Mouse (Mus musculus) 3T3-L1 (cell line): ENCODE data around the gene Smg5.
"Not testable (repeated sequence)": the region's sequence is repeated elsewhere in the genome, so short reads cannot be mapped to it uniquely, and the experiment has no call there.

Source experiments
- DNase-seq: peaks from one replicate; pipeline ENCODE4 v3.0.0-alpha.2; 2015; ENCODE audit warnings: low read depth, low spot score

The Smg5 gene

DNA sequence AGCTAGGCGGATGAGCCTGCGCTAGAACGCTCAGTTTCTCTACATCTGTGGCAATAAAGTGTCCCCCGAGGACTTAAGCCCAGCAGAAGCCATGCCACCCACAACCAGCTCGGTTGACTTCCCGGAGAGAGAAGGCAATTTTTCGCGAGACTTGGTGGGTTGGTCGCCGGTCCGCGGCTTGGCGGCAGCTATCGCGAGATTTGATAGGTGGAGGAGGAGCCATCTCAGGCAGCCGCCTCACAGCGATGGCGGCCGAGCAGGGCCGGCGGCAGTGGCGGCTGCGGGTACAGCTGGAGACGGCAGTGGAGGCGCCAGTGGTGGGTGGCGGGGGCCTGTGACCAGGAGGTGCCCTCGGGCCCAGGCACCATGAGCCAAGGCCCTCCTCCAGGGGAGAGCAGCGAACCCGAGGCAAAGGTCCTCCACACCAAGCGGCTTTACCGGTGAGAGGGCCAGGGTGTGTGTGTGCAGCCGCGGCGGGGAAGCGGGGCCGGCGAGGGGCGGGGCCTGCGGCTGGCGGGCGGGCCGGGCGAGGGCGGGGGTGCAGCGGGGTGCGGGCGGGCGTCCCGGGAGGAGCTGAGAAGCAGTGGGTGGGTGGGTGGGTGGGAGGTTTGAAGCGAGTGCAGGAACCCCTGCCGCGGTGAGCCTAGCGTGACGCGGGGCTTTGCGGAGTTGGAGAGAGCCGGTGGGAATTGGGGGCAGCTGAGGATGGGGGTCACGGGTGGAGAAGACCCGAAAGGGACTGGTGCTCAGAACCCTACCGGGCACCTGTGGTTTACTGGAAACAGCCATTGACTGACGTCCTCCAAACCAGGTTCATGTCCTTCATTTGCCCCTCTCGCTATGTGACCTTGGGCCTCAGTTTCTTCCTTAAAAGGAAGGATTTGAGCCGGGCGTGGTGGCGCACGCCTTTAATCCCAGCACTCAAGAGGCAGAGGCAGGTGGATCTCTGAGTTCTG lies at the start of gene Smg5, which contains the start of gene Tmem79:
TSS of gene Smg5 (plus strand) at position 203 of the 956 bp plus-strand sequence.
TSS of gene Tmem79 (minus strand) at position 91 of the 956 bp plus-strand sequence.
- DNase-seq: peak; percentile 96

DNA sequence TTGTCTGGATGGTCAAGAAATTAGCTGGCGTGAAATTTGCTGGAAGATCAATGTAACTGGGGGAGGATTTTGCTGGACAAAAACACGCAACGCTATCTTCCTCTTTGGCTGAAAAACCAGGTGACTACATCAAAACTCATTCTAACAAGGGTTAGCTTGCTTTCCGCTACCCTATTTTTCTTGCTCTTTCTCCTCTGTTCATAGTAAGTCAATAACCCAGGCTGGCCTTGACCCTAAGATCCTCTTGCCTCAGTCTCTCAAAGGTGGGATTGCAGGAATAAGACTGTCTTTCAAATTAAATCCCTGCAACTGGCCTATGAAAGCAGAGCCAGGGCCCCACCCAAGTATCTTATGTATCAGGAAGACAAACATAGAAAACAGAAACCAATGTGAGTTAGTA lies 49.0 kb upstream of the Smg5 start, which contains the start of gene Gm38392:
TSS of gene Gm38392 (minus strand) at position 101 of the 400 bp plus-strand sequence.
- no peak for DNase-seq

DNA sequence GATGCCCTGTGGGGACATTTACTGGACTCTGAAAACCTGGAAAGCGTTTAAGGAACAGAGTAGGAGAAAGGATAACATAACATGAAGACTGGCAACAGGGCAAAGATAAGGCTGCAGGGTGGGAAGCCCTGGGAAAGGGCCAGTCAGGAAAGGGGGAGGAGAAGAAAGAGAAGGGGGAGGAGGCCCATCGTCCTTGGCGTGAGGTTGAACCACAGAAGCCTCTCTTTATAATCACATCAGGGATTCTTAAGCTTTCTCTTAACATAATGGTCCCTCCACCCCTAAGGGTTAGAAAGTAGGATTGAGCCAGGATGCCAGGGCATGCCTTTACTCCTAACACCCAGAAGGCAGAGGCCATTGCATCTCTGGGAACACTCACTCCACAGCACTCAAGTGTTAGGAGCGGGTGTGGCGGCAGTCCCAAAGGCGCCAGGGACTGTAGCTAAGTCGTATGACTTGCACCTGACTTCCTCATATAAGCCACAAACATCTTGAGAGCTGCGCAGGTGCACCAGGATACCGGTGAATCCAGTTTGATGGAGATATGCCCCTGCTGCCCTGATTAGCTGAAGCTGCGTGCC lies 47.8 kb upstream of the Smg5 start:
- DNase-seq: not testable (repeated sequence)

DNA sequence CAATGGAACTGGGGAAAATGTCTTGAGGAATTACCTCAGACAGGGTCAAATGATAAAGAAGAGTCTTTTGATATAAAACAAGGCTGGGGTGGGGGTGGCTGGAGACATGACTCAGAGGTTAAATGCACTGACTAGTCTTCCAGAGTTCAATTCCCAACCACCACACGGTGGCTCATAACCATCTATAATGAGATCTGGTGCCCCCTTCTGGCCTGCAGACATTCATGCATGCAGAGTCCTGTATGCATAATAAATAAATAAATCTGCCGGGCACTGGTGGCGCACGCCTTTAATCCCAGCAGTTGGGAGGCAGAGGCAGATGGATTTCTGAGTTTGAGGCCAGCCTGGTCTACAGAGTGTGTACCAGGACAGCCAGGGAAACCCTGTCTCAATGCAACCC lies 44.1 kb upstream of the Smg5 start:
- DNase-seq: peak; percentile 64

DNA sequence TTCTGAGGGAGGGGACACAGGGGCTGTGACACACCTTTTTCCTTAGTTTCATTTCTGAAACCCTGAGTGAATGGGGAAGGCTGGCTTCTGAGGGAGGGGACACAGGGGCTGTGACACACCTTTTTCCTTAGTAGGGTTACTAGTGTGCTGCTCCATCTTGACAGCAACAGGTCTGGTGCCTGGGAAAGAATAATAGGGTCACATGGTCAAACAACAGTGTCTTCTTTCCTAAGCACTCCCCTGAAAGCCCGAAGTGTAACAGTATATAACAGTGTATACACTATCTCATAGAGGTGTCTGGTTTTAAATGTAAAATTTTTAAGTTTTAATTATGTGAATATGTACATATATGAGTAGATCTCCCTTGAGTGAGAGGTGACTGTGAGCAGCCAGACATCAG lies 40.8 kb upstream of the Smg5 start:
- not testable (repeated sequence) for DNase-seq

DNA sequence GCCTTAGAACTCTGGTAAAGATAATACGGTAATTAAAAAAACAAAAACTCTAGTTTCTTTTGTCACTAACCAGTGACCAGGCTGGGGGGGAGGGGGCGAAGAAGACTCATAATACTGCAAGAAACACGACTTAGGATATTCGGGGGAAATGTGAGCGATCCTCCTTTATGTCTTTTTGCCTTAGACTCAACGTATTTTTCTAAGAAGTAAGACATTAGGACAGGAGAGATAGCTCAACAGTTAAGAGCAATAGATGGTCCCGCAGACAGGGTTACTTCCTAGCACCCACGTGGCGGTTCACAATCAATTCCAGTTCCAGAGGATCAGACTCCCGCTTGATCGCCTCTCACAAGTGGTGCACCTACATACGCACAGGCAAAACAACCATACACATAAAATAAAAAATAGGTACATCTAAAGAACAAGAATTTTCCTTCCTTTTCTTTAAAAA lies 39.9 kb upstream of the Smg5 start:
- no peak for DNase-seq

DNA sequence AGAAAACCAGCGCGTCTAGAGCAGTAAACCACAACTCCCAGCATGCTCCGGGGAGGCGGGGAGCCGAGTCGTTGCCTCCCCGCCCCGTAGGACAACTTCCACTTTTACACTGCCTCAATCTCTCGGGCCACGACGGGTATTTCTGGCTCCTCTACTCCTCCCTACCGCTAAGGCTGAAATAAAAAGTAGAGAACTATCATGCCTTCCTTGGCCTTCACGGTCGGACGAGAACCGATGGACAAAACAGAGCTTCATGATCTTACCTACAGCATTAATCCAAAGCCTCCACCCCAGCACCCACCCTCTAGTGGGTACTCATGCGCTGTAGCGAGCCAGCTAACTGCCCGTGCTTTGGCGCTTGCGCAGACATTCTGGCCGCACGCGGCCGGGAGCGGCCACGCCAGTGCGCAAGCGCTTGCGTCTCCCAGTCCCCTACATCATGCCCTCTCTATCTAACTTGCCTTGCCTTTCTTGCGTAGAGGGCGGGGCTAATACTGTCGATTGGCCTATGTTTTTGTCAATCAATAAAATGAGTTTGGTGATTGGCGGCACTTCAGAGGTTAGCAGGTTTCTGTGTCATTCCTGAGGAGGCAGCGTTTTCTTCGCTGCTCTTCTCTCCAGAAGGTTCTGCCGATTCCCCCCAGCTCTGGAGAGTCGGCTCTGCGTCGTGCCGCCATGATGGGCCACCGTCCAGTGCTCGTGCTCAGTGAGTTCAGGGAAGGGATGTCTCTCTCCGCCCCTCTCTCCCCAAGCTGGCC lies 39.3 kb upstream of the Smg5 start, which contains the start of the genes Tsacc and Cct3:
TSS of gene Tsacc (minus strand) at position 439 of the 758 bp plus-strand sequence.
TSS of gene Cct3 (plus strand) at position 556 of the 758 bp plus-strand sequence.
- DNase-seq: peak; percentile 100

DNA sequence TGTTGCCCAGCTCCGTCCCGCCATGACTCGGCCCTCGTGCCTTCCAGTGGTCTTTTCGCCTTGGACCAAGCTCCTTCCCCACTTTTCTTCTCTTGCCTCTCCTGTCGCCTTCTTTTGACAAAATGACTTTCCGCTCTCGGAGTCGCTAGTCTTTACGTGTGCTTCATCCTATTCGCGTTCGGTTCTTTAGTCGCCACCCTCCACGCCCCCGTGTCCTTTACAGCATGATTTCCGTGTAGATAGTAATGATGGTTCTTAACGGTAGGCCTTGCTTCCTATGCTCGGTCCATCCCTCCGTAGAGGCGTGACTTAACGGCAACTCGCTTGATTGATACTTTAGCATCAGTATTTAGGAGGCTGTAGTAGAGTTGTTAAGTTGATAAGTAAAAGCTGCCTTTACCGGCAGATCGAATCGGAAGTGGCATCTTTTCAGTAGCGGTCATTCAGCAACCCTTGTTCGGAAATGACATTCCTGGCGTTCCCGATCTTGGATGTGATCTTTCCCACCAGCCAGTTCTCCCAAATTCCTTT lies 38.7 kb upstream of the Smg5 start:
- peak; percentile 65 for DNase-seq

DNA sequence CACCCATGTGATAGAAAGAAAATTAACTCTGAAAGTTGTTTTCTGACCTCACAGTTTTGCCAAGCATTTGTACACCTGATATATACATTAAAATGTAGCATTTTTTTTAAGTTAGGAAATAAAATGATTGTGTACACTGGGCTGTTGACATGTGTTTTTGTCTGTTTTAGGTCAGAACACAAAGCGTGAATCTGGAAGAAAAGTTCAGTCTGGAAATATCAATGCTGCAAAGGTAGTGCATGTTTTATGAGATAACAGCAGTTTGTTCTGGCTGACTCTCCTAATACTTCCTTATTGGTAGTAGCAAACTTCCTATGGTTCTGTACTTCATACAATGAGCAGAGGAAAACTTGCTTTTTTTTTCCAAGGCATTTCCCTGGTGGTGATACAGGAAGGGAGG lies 36.9 kb upstream of the Smg5 start:
- no peak for DNase-seq

DNA sequence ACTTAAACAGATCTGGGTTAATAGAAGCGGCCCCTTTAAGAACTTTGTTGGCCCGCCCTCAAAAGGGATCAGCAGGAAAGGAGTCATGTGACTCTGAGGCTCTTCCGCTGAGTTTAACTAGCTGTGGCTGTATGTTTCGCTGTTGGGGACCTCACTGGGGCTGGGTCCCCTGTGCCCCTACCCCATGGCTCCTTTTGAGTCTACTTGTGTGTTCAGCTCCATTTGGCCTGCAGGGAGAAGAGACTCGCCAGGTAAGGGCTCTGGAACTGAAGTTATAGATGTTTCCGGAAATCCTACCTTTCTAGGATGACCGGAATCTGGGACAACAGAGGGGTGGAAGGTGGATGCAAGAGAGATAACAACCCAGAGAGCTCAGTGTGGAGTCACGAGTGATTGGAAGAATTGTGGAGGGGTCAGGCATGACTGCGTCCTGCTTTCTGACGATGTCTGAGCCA lies 11.1 kb upstream of the Smg5 start, which contains the start of gene Glmp:
TSS of gene Glmp (plus strand) at position 73 of the 455 bp plus-strand sequence.
- peak; percentile 86 for DNase-seq

DNA sequence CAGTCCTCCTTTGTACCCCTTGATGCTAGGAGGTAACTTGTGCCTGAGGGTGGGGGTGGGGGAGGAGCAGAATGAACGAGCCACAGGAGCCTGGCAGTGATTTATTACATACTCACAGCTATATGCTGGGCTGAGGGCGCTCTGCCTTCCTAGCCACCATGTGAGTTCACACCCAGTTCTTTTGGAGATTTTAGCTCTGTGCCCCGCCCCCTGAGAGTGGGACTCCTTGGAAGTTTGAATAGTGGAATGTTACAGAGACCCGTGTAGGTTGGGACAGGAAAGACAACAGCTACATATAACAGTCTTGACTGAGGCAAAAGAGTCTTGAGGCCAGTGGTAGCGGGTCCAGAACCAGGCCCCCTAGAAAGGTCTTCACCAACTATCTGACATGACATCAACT lies 7.1 kb upstream of the Smg5 start:
- no peak for DNase-seq

DNA sequence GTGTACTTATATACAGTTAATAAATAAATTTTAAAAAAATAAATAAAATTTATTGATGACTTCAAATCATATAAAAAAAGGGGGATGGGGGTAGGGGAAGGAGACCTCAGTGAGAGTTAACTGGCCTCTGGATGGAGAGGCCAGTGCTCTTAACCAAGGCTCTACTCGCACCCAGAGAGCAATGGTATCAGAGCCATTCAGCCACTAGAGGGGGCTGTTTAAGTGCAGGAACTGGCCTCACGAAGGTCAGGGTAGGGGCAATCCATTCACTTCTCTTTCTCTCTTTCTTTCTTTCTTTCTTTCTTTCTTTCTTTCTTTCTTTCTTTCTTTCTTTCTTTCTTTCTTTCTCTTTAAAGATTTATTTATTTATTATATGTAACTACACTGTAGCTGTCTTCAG lies 4.8 kb upstream of the Smg5 start:
- peak; percentile 74 for DNase-seq

DNA sequence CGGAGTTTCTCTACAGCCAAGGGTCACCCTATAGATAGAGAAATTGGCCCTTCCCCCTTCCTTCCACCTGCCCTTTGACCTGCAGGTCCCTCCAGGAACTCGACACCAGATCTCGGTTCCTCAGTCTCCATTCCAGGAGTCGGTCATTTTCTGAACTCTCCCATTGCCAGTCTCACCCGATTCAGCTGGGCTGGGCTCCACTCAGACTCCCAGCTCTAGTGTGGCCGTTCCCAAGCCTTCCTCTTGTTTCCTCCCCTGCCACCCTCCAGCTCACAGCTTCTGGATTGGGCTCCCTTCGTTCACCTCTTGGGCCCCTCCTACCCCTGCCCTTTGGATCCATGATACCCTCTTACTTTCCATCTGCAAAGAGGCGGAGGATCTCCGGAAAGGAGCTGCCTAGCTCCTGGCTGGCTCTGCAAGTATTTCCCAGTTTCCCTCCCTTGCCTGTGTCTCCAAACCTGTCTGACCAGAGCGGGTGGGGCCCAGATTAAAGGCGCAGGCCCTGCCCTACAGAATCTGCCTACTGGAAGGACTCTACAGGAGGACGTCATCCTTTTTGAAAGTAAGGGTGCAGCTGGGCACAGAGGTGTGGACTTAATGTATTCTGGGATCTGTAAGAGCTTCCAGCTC lies 1.9 kb upstream of the Smg5 start:
- no peak for DNase-seq

DNA sequence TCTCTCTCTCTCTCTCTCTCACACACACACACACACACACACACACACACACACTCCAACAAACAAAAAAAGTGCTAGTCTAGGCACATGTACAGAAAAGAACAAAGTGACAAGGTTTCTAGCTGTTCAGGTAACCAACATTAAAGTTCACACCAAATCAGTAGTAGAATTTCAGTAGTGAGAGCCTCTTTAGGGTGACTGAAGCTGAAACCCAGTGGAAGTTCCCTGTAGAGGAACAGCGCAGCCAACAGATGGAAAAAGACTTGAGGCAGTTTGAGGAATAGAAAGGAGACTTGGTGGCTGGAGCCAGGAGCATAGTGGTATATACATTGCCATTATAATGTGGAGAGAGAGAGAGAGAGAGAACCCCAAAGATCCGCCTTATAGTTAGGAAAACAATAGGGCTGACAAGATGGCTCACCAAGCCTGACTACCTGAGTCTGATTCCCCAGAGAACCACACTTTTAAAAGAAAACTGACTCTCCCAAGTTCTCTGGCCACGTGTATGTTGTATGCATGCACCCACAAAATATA lies 1.1 kb upstream of the Smg5 start:
- no peak for DNase-seq

DNA sequence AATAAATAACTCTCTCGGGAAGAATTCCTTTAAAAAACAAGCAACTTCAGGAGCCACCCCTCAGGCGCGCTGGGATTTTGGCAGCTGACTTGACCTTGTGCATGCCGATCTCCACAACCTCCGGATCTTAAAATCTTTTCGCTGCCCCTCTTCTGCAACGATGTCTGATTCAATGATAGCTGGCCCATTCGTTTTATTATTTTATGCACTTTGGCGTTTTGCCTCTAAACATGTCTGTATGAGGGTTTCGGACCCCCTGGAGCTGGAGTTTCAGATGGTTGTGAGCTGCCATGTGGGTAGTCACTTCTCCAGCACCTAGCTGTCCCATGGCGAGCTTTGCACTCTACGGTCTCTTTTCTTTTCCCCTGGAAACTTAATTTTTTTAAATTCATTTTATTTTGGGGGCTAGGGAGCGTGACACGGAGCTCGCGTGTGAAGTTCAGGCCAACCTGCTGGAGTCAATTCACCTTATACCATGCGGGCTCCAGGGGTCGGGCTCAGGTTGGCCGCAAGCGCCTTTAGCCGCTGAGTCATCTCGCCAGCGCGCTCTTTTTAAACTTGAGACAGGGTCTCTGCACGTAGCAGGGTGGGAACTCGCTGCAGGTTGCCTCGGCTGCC lies 515 bp upstream of the Smg5 start:
- DNase-seq: peak; percentile 66

DNA sequence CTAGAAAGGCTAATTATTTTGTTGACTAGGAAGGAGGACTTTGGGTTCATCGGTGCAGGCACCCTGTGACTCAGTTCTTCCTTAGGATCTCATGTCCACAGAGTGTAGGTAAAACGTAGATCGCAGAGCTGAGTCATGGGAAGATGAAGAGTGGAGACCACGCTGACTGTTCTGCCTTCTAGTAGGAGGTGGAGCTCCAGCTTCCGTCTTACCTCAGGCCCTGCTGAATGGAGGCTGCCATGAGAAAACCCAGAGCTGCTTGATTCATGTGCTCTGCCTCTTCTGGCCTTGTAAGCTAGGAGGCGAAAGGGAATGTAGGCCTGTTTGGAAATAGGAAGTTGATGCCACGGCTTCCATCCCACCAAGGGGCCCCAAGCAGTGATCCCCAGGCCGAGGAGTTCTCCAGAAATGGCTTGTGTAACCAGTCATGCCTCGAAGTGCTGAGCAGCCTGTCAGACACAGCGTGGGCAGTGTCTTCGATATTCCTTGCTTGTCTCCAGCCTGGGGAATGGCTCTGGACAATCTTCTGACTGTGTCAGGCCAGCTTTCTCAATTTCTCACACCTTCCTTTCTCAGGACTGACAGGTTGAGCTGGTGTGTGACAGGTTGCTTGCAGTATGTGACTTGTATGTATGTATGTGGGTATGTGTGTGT lies 1.4 kb downstream of the Smg5 start:
- peak; percentile 67 for DNase-seq

DNA sequence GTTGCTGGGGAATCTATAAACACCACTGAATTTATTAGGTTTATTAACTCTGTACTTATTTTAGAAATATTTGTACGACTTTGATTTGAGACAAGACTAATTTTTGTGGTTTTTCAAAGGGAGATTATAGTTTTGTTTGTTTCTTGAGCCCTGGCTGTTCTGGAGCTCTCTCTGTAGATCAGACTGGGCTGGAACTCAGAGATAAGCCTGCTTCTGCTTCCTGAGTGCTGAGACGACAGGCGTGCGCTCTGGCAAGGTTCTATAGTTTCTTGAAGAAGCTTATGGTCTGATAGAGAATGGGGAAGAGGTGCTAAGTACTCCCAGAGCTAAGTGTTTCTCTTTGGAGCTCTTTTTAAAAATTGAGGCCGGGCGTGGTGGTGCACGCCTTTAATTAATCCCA lies 2.3 kb downstream of the Smg5 start:
- DNase-seq: no peak

DNA sequence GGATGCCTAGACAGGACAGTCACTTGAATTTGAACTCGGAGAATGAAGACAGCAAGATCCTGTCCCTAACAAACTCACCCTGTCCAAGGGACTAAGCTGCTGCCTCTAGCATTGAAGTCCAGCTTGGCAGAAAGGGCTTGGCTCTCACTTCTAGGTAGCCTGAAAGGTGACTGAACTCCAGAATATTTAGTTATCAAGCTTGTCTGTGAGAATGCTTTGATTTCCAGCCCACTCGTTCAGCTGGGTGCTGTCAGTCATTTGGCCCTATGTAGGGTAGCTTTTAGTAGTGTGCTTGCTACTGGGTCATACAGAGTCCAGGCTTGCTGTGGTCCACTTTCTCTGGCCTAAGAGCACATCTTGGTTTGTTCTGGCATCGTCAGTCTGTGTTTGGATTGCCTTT lies 2.9 kb downstream of the Smg5 start:
- DNase-seq: no peak

DNA sequence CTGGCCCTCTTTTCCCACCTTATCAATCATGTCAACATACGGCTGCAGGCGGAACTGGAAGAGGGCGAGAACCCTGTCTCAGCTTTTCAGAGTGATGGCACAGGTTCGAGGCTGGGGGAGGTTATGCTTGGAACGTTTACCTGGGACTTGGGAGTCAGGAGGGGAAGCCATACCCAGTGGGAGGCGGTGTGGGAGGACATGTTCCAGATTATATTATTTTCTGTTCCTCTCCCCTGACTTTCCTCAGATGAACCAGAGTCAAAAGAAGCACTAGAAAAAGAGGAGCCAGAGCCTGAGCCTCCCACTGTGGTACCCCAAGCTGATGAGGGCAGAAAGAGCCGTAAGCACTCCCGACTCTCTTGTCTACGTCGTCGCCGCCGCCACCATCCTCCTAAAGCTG lies 14.7 kb downstream of the Smg5 start:
- DNase-seq: no peak

DNA sequence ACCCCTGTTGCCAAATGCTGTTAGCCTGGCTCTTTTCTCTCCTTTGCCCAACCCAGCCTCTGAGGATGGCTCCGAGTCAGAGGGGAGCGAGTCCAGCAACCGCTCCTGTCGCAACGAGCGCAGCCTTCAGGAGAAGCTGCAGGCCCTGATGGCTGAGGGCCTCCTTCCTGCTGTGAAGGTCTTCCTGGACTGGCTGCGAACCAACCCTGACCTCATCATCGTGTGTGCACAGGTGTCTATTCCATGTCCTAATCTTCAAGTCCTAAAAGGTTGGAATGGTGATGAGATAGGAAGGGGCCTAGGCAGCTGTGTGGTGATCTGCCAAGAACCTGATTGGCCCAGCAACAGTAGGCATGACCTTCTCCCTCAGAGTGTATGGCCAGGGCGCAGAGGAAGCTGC lies 16.8 kb downstream of the Smg5 start:
- DNase-seq: no peak
